Mouse (Mus musculus) naive thymus-derived CD4-positive, alpha-beta T cell, adult 2 months (primary cell): ENCODE data around the gene Rnf149.

Source experiments
- DNase-seq: peaks from one replicate; pipeline ENCODE4 v3.0.0-alpha.2; 2011; ENCODE audit warnings: low read depth

Rnf149 gene

GRCm38 (mm10) chr1:39575778-39576375 is 1.3 kb downstream of the Rnf149 start:
- peak; percentile 58 for DNase-seq

- DNase-seq, result no peak
Observed at GRCm38 (mm10) chr1:39573890-39574289, 3.3 kb downstream of the Rnf149 start.

- DNase-seq, result no peak
Observed at GRCm38 (mm10) chr1:39571653-39572052, 5.6 kb downstream of the Rnf149 start.

GRCm38 (mm10) chr1:39568079-39568478 is 9.1 kb downstream of the Rnf149 start:
- no peak for DNase-seq

GRCm38 (mm10) chr1:39564603-39565002 is 12.6 kb downstream of the Rnf149 start:
- no peak for DNase-seq

- no peak for DNase-seq
Observed at GRCm38 (mm10) chr1:39563161-39563560, 14.0 kb downstream of the Rnf149 start.

GRCm38 (mm10) chr1:39561920-39562319 is 15.3 kb downstream of the Rnf149 start:
- no peak for DNase-seq

GRCm38 (mm10) chr1:39559009-39559408 is 18.2 kb downstream of the Rnf149 start:
- DNase-seq, result peak; percentile 47

- DNase-seq, result peak; percentile 62
Observed at GRCm38 (mm10) chr1:39555556-39556415, 21.4 kb downstream of the Rnf149 start.

GRCm38 (mm10) chr1:39549831-39550230 is 27.4 kb downstream of the Rnf149 start:
- no peak for DNase-seq

- DNase-seq, result no peak
Observed at GRCm38 (mm10) chr1:39547238-39547637, 30.0 kb downstream of the Rnf149 start.

- DNase-seq, result no peak
Observed at GRCm38 (mm10) chr1:39546160-39546866, 30.9 kb downstream of the Rnf149 start.

GRCm38 (mm10) chr1:39545589-39545988 is 31.6 kb downstream of the Rnf149 start:
- DNase-seq, result peak; percentile 35

GRCm38 (mm10) chr1:39540592-39540991 is 36.6 kb downstream of the Rnf149 start:
- no peak for DNase-seq

GRCm38 (mm10) chr1:39537631-39538380 is 39.4 kb downstream of the Rnf149 start:
- no peak for DNase-seq

- no peak for DNase-seq
Observed at GRCm38 (mm10) chr1:39536701-39537100, 40.5 kb downstream of the Rnf149 start.

- peak; percentile 97 for DNase-seq
Observed at GRCm38 (mm10) chr1:39535515-39536311, 41.5 kb downstream of the Rnf149 start.

- no peak for DNase-seq
Observed at GRCm38 (mm10) chr1:39534831-39535230, 42.4 kb downstream of the Rnf149 start, which contains the start of gene Cnot11. Gene Cnot11 (plus strand): TSS chr1:39534992.

GRCm38 (mm10) chr1:39533917-39534316 is 43.3 kb downstream of the Rnf149 start:
- DNase-seq, result no peak

GRCm38 (mm10) chr1:39531036-39531435 is 46.2 kb downstream of the Rnf149 start:
- DNase-seq, result no peak
